Mouse (Mus musculus) midbrain, embryonic 14.5 days (tissue): Measurements from ENCODE around the gene Ror2. TPM values are rescaled to one million over a fixed set of nuclear protein-coding genes. Genes with fewer than 3 reads are reported as not detected.
"Not testable (repeated sequence)": the region's sequence is repeated elsewhere in the genome, so short reads cannot be mapped to it uniquely, and the experiment has no call there.

ENCODE experiments used
- ATAC-seq: fragments of 200-750 bp; cut with Nextera tagmentation; 2 replicates; pipeline ENCODE4 v1.8.0; 2017; ENCODE audit warnings: moderate number of reproducible peaks, moderate library complexity; ENCODE audit not compliant: low FRiP score, low TSS enrichment
- DNase-seq: peaks from one replicate; pipeline ENCODE4 v3.0.0-alpha.2; 2015
- H3K27ac ChIP-seq: fragments of 300-500 bp; sonication (generic); replicated peaks from 2 replicates; pipeline ENCODE4 v1.5.1; 2014; ENCODE audit warnings: mild to moderate bottlenecking, low read depth, low read length, moderate library complexity
- H3K27me3 ChIP-seq: fragments of 300-500 bp; sonication (generic); 2 replicates; pipeline ENCODE4 v1.6.1; 2014; ENCODE audit warnings: low read length, control low read depth, mixed read lengths; ENCODE audit not compliant: control insufficient read depth, insufficient read depth
- H3K36me3 ChIP-seq: fragments of 300-500 bp; sonication (generic); 2 replicates; pipeline ENCODE4 v1.6.1; 2014; ENCODE audit warnings: low read length, control low read depth; ENCODE audit not compliant: control insufficient read depth, insufficient read depth
- H3K4me1 ChIP-seq: fragments of 300-500 bp; sonication (generic); 2 replicates; pipeline ENCODE4 v1.6.1; 2014; ENCODE audit warnings: mild to moderate bottlenecking, antibody characterized with exemption, low read length, control low read depth; ENCODE audit not compliant: control insufficient read depth, insufficient read depth
- H3K4me2 ChIP-seq: fragments of 300-500 bp; sonication (generic); 2 replicates; pipeline ENCODE4 v1.6.1; 2014; ENCODE audit warnings: mild to moderate bottlenecking, low read length, moderate library complexity
- H3K4me3 ChIP-seq: fragments of 300-500 bp; sonication (generic); replicated peaks from 2 replicates; pipeline ENCODE4 v1.5.1; 2014; ENCODE audit warnings: low read depth, low read length
- H3K9ac ChIP-seq: fragments of 300-500 bp; sonication (generic); replicated peaks from 2 replicates; pipeline ENCODE4 v1.6.1; 2014; ENCODE audit warnings: mild to moderate bottlenecking, low read length, moderate library complexity
- H3K9me3 ChIP-seq: fragments of 300-500 bp; sonication (generic); 2 replicates; pipeline ENCODE4 v1.6.1; 2016; ENCODE audit warnings: low read length, control low read depth, mixed read lengths; ENCODE audit not compliant: control insufficient read depth
- WGBS: fragments of 180-500 bp; shearing (Covaris S2); extraction: QIAGEN DNeasy Blood & Tissue Kit; methylation state at CpG from one replicate; pipeline ENCODE4 v1.1.7; 2014; 5-methylcytosine and 5-hydroxymethylcytosine counted together
- polyA plus RNA-seq: library from polyadenylated mRNA; unstranded; fragments of >200 nt; fragmentation: Nextera tagmentation; extraction: Ambion mirVana; gene quantifications from 2 replicates; pipeline ENCODE4 v1.2.1, GENCODE M21; 2014

Ror2 gene
- polyA plus RNA-seq = 0.82 and 3.2 TPM in 2 replicates

- peaks cover 10% of the 10 kb centered on the region; the same call in 1 of the 2 replicates for H3K4me1 ChIP-seq
- no peaks in the 10 kb centered on the region for H3K36me3 ChIP-seq
- under 1% methylated on average over 62 of the region's 68 CpGs for WGBS
- H3K4me2 ChIP-seq = peak within 1 kb of the TSS; percentile 65
- peaks cover 35% of the 10 kb centered on the region for H3K27me3 ChIP-seq
- no peak for ATAC-seq
- peak within 1 kb of the TSS; percentile 41 for H3K4me3 ChIP-seq
- H3K9me3 ChIP-seq = no peaks in the 10 kb centered on the region
- no peak within 1 kb of the TSS for H3K27ac ChIP-seq
- H3K9ac ChIP-seq = peak within 1 kb of the TSS; percentile 46
- peak; percentile 80 for DNase-seq
Measured at GRCm38 (mm10) chr13:53285756-53286361, at the start of gene Ror2. TSS of gene Ror2 (minus strand) at chr13:53286124.

GRCm38 (mm10) chr13:53333769-53334168, 47.8 kb upstream of the Ror2 start:
- H3K27ac ChIP-seq = no peak overlapping the region
- no peaks in the 10 kb centered on the region for H3K9me3 ChIP-seq
- no peaks in the 10 kb centered on the region for H3K27me3 ChIP-seq
- WGBS = 90% methylated on average over 8 of the region's 8 CpGs
- DNase-seq (no peak), ATAC-seq (no peak)
- H3K9ac ChIP-seq = no peak overlapping the region
- H3K4me2 ChIP-seq = no peak overlapping the region
- H3K4me1 ChIP-seq = no peaks in the 10 kb centered on the region
- peaks cover 70% of the 10 kb centered on the region for H3K36me3 ChIP-seq
- H3K4me3 ChIP-seq = no peak overlapping the region

GRCm38 (mm10) chr13:53330246-53330645, 44.3 kb upstream of the Ror2 start:
- ATAC-seq (no peak), DNase-seq (no peak)
- no peak overlapping the region for H3K27ac ChIP-seq
- peaks cover 39% of the 10 kb centered on the region for H3K36me3 ChIP-seq
- 76% methylated on average over 2 of the region's 2 CpGs for WGBS
- H3K9me3 ChIP-seq = no peaks in the 10 kb centered on the region
- no peak overlapping the region for H3K4me2 ChIP-seq
- H3K4me3 ChIP-seq = no peak overlapping the region
- H3K4me1 ChIP-seq = no peaks in the 10 kb centered on the region
- H3K27me3 ChIP-seq = no peaks in the 10 kb centered on the region
- no peak overlapping the region for H3K9ac ChIP-seq

- Histone ChIP-seq H3K9me3 (no peaks in the 10 kb centered on the region), H3K27ac (no peak overlapping the region), H3K9ac (no peak overlapping the region), H3K4me3 (no peak overlapping the region), H3K27me3 (no peaks in the 10 kb centered on the region), H3K4me1 (no peaks in the 10 kb centered on the region), H3K4me2 (no peak overlapping the region), H3K36me3 (no peaks in the 10 kb centered on the region)
- WGBS = 100% methylated on average over 1 of the region's 1 CpGs
- ATAC-seq (no peak), DNase-seq (no peak)
Measured at GRCm38 (mm10) chr13:53325531-53325930, 39.6 kb upstream of the Ror2 start.

GRCm38 (mm10) chr13:53323661-53324060, 37.7 kb upstream of the Ror2 start:
- no peak for ATAC-seq
- H3K27ac ChIP-seq = no peak overlapping the region
- H3K9me3 ChIP-seq = no peaks in the 10 kb centered on the region
- H3K4me1 ChIP-seq = no peaks in the 10 kb centered on the region
- no peaks in the 10 kb centered on the region for H3K27me3 ChIP-seq
- no peak overlapping the region for H3K9ac ChIP-seq
- H3K4me2 ChIP-seq = no peak overlapping the region
- H3K4me3 ChIP-seq = no peak overlapping the region
- no peak for DNase-seq
- H3K36me3 ChIP-seq = no peaks in the 10 kb centered on the region
- 82% methylated on average over 2 of the region's 2 CpGs for WGBS

- no peaks in the 10 kb centered on the region for H3K4me1 ChIP-seq
- DNase-seq = no peak
- no peaks in the 10 kb centered on the region for H3K36me3 ChIP-seq
- H3K4me2 ChIP-seq = no peak overlapping the region
- H3K9me3 ChIP-seq = no peaks in the 10 kb centered on the region
- H3K27ac ChIP-seq = no peak overlapping the region
- no peaks in the 10 kb centered on the region for H3K27me3 ChIP-seq
- H3K9ac ChIP-seq = no peak overlapping the region
- no peak overlapping the region for H3K4me3 ChIP-seq
- ATAC-seq = no peak
- WGBS = 87% methylated on average over 12 of the region's 12 CpGs
Measured at GRCm38 (mm10) chr13:53320899-53321298, 35.0 kb upstream of the Ror2 start.

GRCm38 (mm10) chr13:53316515-53317295, 30.8 kb upstream of the Ror2 start:
- H3K4me2 ChIP-seq = no peak overlapping the region
- no peak for ATAC-seq
- no peak overlapping the region for H3K27ac ChIP-seq
- H3K9me3 ChIP-seq = no peaks in the 10 kb centered on the region
- H3K27me3 ChIP-seq = no peaks in the 10 kb centered on the region
- H3K4me3 ChIP-seq = no peak overlapping the region
- 77% methylated on average over 11 of the region's 11 CpGs for WGBS
- H3K4me1 ChIP-seq = no peaks in the 10 kb centered on the region
- no peak overlapping the region for H3K9ac ChIP-seq
- DNase-seq = no peak
- H3K36me3 ChIP-seq = no peaks in the 10 kb centered on the region

GRCm38 (mm10) chr13:53315757-53316156, 29.8 kb upstream of the Ror2 start:
- not testable (repeated sequence) for H3K9me3 ChIP-seq, DNase-seq, H3K27me3 ChIP-seq, H3K36me3 ChIP-seq, H3K9ac ChIP-seq, H3K4me1 ChIP-seq, ATAC-seq, H3K27ac ChIP-seq, H3K4me3 ChIP-seq, H3K4me2 ChIP-seq
- WGBS = 81% methylated on average over 4 of the region's 4 CpGs

GRCm38 (mm10) chr13:53310442-53310841, 24.5 kb upstream of the Ror2 start:
- WGBS = 95% methylated on average over 5 of the region's 5 CpGs
- ATAC-seq (no peak), DNase-seq (peak; percentile 6)
- Histone ChIP-seq H3K27ac (no peak overlapping the region), H3K4me3 (no peak overlapping the region), H3K9me3 (no peaks in the 10 kb centered on the region), H3K4me1 (0 out of 2 replicates have a peak, but pooled peaks cover 5% of the 10 kb centered on the region), H3K36me3 (no peaks in the 10 kb centered on the region), H3K9ac (no peak overlapping the region), H3K27me3 (no peaks in the 10 kb centered on the region; the same call in 1 of the 2 replicates), H3K4me2 (no peak overlapping the region)
